Mouse (Mus musculus): ENCODE data around the gene Olfr15. TPM values are rescaled to one million over a fixed set of nuclear protein-coding genes. Genes with fewer than 3 reads are reported as not detected.

The Olfr15 gene
- total RNA-seq, 2 experiments from 2014 or later, result not detected

- peak; percentile 67 to 68 for DNase-seq (ENCODE audit: extremely low spot score in 1 of 2, low spot score in 1 of 2)
Observed at GRCm38 (mm10) chr16:3872216-3873047, 41.8 kb downstream of the Olfr15 start, which contains the start of gene Naa60. TSS of gene Naa60 (plus strand) at chr16:3872375.

GRCm38 (mm10) chr16:3876346-3876745 lies 45.7 kb downstream of the Olfr15 start:
- DNase-seq (ENCODE audit: extremely low spot score in 1 of 2, low spot score in 1 of 2), result no peak

GRCm38 (mm10) chr16:3884201-3885064 lies 53.8 kb downstream of the Olfr15 start, which contains the start of the genes Zfp597 and Gm20695:
TSS of gene Zfp597 (minus strand) at chr16:3884561.
TSS of gene Gm20695 (plus strand) at chr16:3884648.
- DNase-seq (ENCODE audit: extremely low spot score in 1 of 2, low spot score in 1 of 2), result peak; percentile 86 to 91

- no peak for DNase-seq (ENCODE audit: extremely low spot score in 1 of 2, low spot score in 1 of 2)
Observed at GRCm38 (mm10) chr16:3885065-3885670, 54.5 kb downstream of the Olfr15 start.

- no peak for DNase-seq (ENCODE audit: extremely low spot score in 1 of 2, low spot score in 1 of 2)
Observed at GRCm38 (mm10) chr16:3891621-3892295, 61.1 kb downstream of the Olfr15 start.

GRCm38 (mm10) chr16:3893739-3894138 lies 63.1 kb downstream of the Olfr15 start:
- no peak for DNase-seq (ENCODE audit: extremely low spot score in 1 of 2, low spot score in 1 of 2)

Other genes with a start within 250 kb of the Olfr15 start
- not detected for gene Olfr161, start 239.8 kb upstream of the Olfr15 start, total RNA-seq (2021)
- not detected for gene Mefv, start 112.8 kb upstream of the Olfr15 start, total RNA-seq (2021)
- 10 to 100 TPM; 17.5 to 20.7 TPM for gene Zfp263, start 86.8 kb upstream of the Olfr15 start, total RNA-seq (2021)
- 1 to 10 TPM; 3.9 to 4.9 TPM for gene Zfp174, start 16.4 kb downstream of the Olfr15 start, total RNA-seq (2021)
- gene Naa60, start 41.5 kb downstream of the Olfr15 start, total RNA-seq (2021), result 100 to 1,000 TPM; 104 to 107 TPM
- gene Zfp597, start 53.7 kb downstream of the Olfr15 start, total RNA-seq (2021), result 10 to 100 TPM; 21.8 to 23.2 TPM
- 1 to 10 TPM in 1 of 2 experiments, under 1 TPM in 1; 0.44 to 1.8 TPM for gene Gm20695, start 53.8 kb downstream of the Olfr15 start, total RNA-seq (2021)
- 1 to 10 TPM; 4.4 to 4.8 TPM for gene 1700037C18Rik, start 77.8 kb downstream of the Olfr15 start, total RNA-seq (2021)
- gene Cluap1, start 77.9 kb downstream of the Olfr15 start, total RNA-seq (2021), result 10 to 100 TPM; 26.8 to 29.2 TPM
- 1 to 10 TPM; 1.3 to 2.0 TPM for gene Nlrc3, start 145.8 kb downstream of the Olfr15 start, total RNA-seq (2021)
- 10 to 100 TPM; 44.1 to 45.4 TPM for gene Slx4, start 172.9 kb downstream of the Olfr15 start, total RNA-seq (2021)
- not detected for gene Dnase1, start 206.1 kb downstream of the Olfr15 start, total RNA-seq (2021)
- gene Trap1, start 246.9 kb downstream of the Olfr15 start, total RNA-seq (2021), result 10 to 100 TPM; 65.0 to 73.1 TPM